Mouse (Mus musculus): ENCODE measurements around the gene Rbfox1.

GRCm38 (mm10) chr16:5931680-5932079, 46.5 kb downstream of the Rbfox1 start:
- TF ChIP-seq HCFC1 (IDR thresholded peaks at IDR 0.05; ENCODE audit: low read depth, low read length) (no peak), POLR2A (IDR thresholded peaks at IDR 0.05; ENCODE audit: control insufficient read depth in 1 of 2, insufficient read depth in 1 of 2, low read depth in 1 of 2, low read length in 2 of 2, poor library complexity in 1 of 2) (no peak)
